Mouse (Mus musculus) left cerebral cortex, postnatal 10 days (tissue): ENCODE measurements around the gene Galnt11. TPM values are rescaled to one million over a fixed set of nuclear protein-coding genes. Genes with fewer than 3 reads are reported as not detected.

Experiments
- DNase-seq, 2 experiments: peaks; one replicate each; pipeline ENCODE4 v3.0.0; 2021 to 2022; ENCODE audit warnings: low spot score in 2 of 2, mixed read lengths in 1 of 2; ENCODE audit errors: extremely low spot score in 1 of 2
- intact Hi-C: fragments of 180-260 bp; cut with DNase I; formaldehyde crosslinking; loops from one replicate; pipeline ENCODE4 v1.15.1; 2025
- total RNA-seq, 2 experiments: library from RNA; stranded (reverse); gene quantifications; 2 replicates each; pipeline ENCODE4 v1.2.3; 2021

The Galnt11 gene
- total RNA-seq, 2 experiments from 2014 or later = 44.5 to 44.9 TPM

GRCm38 (mm10) chr5:25247036-25247435 lies 25.3 kb downstream of the Galnt11 start:
- DNase-seq = no peak
- intact Hi-C loops = no loop called here

- no peak for DNase-seq
- intact Hi-C loops = no loop called here
Observed at GRCm38 (mm10) chr5:25252423-25252822, 30.7 kb downstream of the Galnt11 start.

GRCm38 (mm10) chr5:25252825-25253544 lies 31.3 kb downstream of the Galnt11 start:
- intact Hi-C loops = no loop called here
- no peak for DNase-seq

DNA sequence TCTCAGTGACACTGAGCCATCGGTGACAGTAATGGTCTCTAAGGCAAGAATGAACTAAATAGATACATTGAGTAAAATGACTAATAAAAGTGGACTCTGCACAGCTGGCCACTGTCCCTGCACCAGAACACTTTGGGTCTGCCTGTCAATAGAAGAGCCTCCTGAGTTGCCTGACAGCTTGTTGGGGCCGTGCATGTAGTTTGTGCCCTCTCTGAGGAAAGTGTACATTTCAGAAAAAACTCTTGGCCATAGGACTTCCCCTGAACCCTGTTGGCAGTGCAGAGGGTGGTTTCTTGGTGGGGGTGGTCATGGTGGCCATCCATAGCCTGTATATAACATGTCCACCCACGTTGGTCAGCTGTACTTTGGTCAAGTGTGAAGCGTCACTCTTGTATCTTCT lies 32.8 kb downstream of the Galnt11 start:
- intact Hi-C loops = no loop called here
- DNase-seq = no peak

- intact Hi-C loops = no loop called here
- DNase-seq = no peak
Observed at GRCm38 (mm10) chr5:25256686-25257085, 35.0 kb downstream of the Galnt11 start.

DNA sequence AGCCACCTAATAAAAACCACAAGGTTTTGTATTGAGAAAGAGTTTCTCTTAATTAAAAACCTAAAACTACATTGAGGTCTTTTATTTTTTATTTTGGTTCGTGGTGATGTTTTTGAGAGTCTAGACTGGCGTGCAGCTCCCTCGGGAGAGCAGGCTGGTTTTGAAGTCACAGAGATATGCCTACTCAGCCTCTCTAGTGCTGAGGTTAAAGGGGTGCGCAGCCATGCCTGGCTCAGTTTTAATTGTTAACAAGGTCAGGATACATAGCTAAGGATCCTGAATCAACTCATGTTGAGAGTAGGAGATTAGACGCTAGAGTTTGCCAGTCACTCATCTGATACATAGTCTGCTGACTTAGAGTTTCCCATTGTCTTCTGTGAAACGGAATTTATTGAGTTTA lies 39.7 kb downstream of the Galnt11 start:
- intact Hi-C loops = loop anchor here (10.0 kb wide), 1 partner anchor 573 kb away; no protein-coding TSS in a partner anchor
- DNase-seq = no peak

GRCm38 (mm10) chr5:25262266-25262665 lies 40.6 kb downstream of the Galnt11 start:
- no peak for DNase-seq
- intact Hi-C loops = loop anchor here (10.0 kb wide), 1 partner anchor 573 kb away; no protein-coding TSS in a partner anchor

- no peak for DNase-seq
- intact Hi-C loops = loop anchor here (10.0 kb wide), 1 partner anchor 566 kb away; no protein-coding TSS in a partner anchor
Observed at GRCm38 (mm10) chr5:25268258-25268888, 46.7 kb downstream of the Galnt11 start.

DNA sequence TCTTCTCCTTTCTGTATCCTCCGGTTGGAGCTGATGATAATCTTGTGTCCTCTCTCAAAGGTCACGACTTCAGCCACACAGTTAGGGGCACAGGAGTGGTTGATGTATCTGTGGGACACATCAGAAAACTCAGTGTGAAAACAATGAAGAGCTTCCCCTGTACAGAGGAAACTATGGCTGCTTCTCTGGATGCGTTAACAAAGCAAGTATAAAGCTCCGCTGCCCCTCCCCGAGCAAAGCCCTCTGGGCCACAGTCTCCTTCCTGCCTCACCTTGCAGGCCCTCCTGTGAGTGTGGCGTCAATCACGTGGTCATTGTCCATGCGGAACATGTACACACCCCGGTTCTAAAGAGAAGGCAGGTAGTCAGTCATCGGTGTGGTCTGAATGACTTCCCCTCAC lies 53.9 kb downstream of the Galnt11 start:
- DNase-seq = no peak
- intact Hi-C loops = no loop called here

DNA sequence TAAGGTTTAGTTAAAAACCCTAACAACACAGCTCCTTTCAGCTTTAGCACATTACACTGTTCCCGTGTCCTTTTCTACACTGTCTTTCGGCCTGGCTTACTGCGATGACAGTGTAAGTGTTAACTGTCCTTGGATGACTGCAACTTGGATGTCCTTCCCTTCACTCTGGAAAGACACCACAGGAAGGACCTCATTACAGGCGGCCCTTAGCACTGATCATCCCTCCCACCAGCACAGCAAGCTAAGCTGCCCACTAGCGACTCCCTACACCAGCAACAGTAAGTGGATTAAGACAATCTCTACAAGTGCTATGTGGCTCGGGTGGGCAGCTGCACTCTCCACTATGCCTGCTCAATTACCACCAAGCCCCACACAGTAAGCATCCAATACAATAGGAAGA lies 54.7 kb downstream of the Galnt11 start:
- intact Hi-C loops = no loop called here
- DNase-seq = no peak

- DNase-seq = no peak
- intact Hi-C loops = no loop called here
Observed at GRCm38 (mm10) chr5:25283988-25284387, 62.3 kb downstream of the Galnt11 start.

DNA sequence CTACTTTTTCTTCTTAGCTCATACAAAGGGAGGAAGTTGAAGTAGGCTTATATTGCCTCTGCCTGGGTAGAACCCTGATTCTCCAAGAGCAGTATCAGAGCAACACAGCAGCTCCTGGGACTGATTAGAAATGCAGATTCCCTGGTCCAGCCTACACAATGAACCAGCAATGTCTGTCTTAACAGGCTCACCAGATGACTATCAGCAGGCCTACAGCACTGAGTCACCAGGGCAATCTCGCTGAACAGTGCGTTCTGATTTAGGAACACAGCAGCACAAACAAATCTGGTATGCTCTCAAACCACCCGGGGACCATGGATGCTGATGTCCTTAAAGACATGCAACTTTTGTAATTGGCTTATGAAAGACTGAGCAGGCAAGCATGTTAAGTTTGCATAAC lies 75.1 kb downstream of the Galnt11 start:
- DNase-seq = no peak

GRCm38 (mm10) chr5:25310226-25310625 lies 88.5 kb downstream of the Galnt11 start:
- intact Hi-C loops = no loop called here
- no peak for DNase-seq

More for the DNA sequence above, 75.1 kb downstream of the Galnt11 start:
- intact Hi-C loops = no loop called here

- peak; percentile 9 to 40 for DNase-seq
Observed at GRCm38 (mm10) chr5:25313881-25314280, 92.2 kb downstream of the Galnt11 start.

More at GRCm38 (mm10) chr5:25313881-25314280, 92.2 kb downstream of the Galnt11 start:
- intact Hi-C loops = no loop called here

Other genes starting within 250 kb of the Galnt11 start
- gene Prkag2, start 121.3 kb upstream of the Galnt11 start, total RNA-seq = 100 to 1,000 TPM; 125 to 129 TPM
- gene Galntl5, start 40.4 kb upstream of the Galnt11 start, total RNA-seq = not detected
- gene E130116L18Rik, start 1.2 kb downstream of the Galnt11 start, total RNA-seq = not detected